Mouse (Mus musculus) lung, postnatal 0 days (tissue): ENCODE measurements around the gene Hoxb8. TPM values are rescaled to one million over a fixed set of nuclear protein-coding genes. Genes with fewer than 3 reads are reported as not detected.

Experiments used
- ATAC-seq: fragments of 200-750 bp; cut with Nextera tagmentation; 2 replicates; pipeline ENCODE4 v1.8.0; 2017; ENCODE audit warnings: moderate library complexity
- DNase-seq: peaks from one replicate; pipeline ENCODE4 v3.0.0-alpha.2; 2016; ENCODE audit warnings: low spot score
- H3K27ac ChIP-seq: fragments of 300-500 bp; sonication (generic); 2 replicates; pipeline ENCODE4 v1.5.1; 2014; ENCODE audit warnings: antibody characterized with exemption, mild to moderate bottlenecking, low read length, mixed read lengths
- H3K27me3 ChIP-seq: fragments of 300-500 bp; sonication (generic); replicated peaks from 2 replicates; pipeline ENCODE4 v1.6.1; 2014; ENCODE audit warnings: low read length, mixed read lengths; ENCODE audit not compliant: insufficient read depth
- H3K36me3 ChIP-seq: fragments of 300-500 bp; sonication (generic); 2 replicates; pipeline ENCODE4 v1.6.1; 2014; ENCODE audit warnings: low read length, mixed read lengths; ENCODE audit not compliant: insufficient read depth
- H3K4me1 ChIP-seq: fragments of 300-500 bp; sonication (generic); 2 replicates; pipeline ENCODE4 v1.6.1; 2014; ENCODE audit warnings: antibody characterized with exemption, low read depth, low read length, mixed read lengths; ENCODE audit not compliant: insufficient read depth
- H3K4me2 ChIP-seq: fragments of 300-500 bp; sonication (generic); replicated peaks from 2 replicates; pipeline ENCODE4 v1.6.1; 2014; ENCODE audit warnings: low read depth, mild to moderate bottlenecking, low read length, moderate library complexity, mixed read lengths
- H3K4me3 ChIP-seq: fragments of 300-500 bp; sonication (generic); 2 replicates; pipeline ENCODE4 v1.5.1; 2014; ENCODE audit warnings: low read depth, low read length
- H3K9ac ChIP-seq: fragments of 300-500 bp; sonication (generic); replicated peaks from 2 replicates; pipeline ENCODE4 v1.6.1; 2014; ENCODE audit warnings: low read depth, mild to moderate bottlenecking
- H3K9me3 ChIP-seq: fragments of 300-500 bp; sonication (generic); 2 replicates; pipeline ENCODE4 v1.6.1; 2016; ENCODE audit warnings: low read length, mixed read lengths
- CTCF ChIP-seq: IDR thresholded peaks from 2 replicates; pipeline ENCODE4 v1.5.1; 2016; ENCODE audit warnings: antibody characterized with exemption, mild to moderate bottlenecking
- EP300 ChIP-seq: IDR thresholded peaks from 2 replicates; pipeline ENCODE4 v1.6.1; 2016; ENCODE audit warnings: antibody characterized with exemption, mild to moderate bottlenecking, control low read depth
- WGBS: fragments of 180-500 bp; shearing (Covaris S2); extraction: QIAGEN DNeasy Blood & Tissue Kit; methylation state at CpG from one replicate; pipeline ENCODE4 v1.1.7; 2014; 5-methylcytosine and 5-hydroxymethylcytosine counted together
- polyA plus RNA-seq: library from polyadenylated mRNA; unstranded; fragments of >200 nt; fragmentation: Nextera tagmentation; extraction: Ambion mirVana; gene quantifications from 2 replicates; pipeline ENCODE4 v1.2.1, GENCODE M21; 2015

Hoxb8 gene
- polyA plus RNA-seq, 1 experiment from 2014 or later: 0.23 TPM

DNA sequence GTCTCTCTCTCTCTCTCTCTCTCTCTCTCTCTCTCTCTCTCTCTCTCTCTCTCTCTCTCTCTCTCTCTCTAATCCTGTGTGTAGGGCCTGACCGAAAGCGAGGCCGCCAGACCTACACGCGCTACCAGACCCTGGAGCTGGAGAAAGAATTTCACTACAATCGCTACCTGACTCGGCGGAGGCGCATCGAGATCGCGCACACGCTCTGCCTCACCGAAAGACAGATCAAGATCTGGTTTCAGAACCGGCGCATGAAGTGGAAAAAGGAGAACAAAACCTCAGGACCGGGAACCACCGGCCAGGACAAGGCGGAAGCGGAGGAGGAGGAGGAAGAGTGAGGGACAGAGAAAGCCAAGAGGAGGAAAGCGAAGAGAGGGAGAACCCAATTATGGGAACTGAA is 7.6 kb downstream of the Hoxb8 start:
- Histone ChIP-seq H3K9me3 (no peaks in the 10 kb centered on the region), H3K4me2 (no peak overlapping the region), H3K27me3 (peaks cover 57% of the 10 kb centered on the region), H3K4me3 (no peak overlapping the region), H3K36me3 (no peaks in the 10 kb centered on the region), H3K9ac (no peak overlapping the region), H3K27ac (no peak overlapping the region), H3K4me1 (no peaks in the 10 kb centered on the region)
- TF ChIP-seq EP300: no peak
- no peak for TF ChIP-seq CTCF
- DNase-seq: no peak
- no peak for ATAC-seq
- 38% methylated on average over 21 of the region's 21 CpGs for WGBS

DNA sequence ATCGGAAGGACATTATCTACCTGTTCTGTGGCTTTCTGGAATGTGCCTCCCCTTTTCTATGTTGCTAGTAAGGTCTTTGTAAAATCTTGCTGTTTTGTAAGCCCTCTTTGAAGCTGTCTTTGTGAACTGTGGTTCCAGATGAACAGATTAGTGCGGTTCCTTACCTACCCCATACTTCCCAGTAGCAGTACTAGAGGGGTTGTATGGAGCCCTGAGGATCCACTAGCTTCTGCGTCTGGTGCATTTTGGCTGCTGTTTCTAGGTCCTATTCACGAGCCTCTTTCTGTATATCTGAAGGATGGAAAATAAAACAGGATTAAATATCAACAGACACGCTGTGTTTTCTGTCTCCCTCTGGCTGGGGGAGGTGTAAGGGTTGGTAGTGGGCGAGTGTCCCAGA is 8.1 kb downstream of the Hoxb8 start:
- no peak overlapping the region for H3K4me2 ChIP-seq
- H3K27ac ChIP-seq: no peak overlapping the region
- H3K9ac ChIP-seq: no peak overlapping the region
- TF ChIP-seq EP300 (no peak), CTCF (no peak)
- no peaks in the 10 kb centered on the region for H3K4me1 ChIP-seq
- ATAC-seq (no peak), DNase-seq (no peak)
- no peak overlapping the region for H3K4me3 ChIP-seq
- 25% methylated on average over 6 of the region's 6 CpGs for WGBS
- H3K36me3 ChIP-seq: no peaks in the 10 kb centered on the region
- no peaks in the 10 kb centered on the region for H3K9me3 ChIP-seq
- peaks cover 62% of the 10 kb centered on the region for H3K27me3 ChIP-seq

DNA sequence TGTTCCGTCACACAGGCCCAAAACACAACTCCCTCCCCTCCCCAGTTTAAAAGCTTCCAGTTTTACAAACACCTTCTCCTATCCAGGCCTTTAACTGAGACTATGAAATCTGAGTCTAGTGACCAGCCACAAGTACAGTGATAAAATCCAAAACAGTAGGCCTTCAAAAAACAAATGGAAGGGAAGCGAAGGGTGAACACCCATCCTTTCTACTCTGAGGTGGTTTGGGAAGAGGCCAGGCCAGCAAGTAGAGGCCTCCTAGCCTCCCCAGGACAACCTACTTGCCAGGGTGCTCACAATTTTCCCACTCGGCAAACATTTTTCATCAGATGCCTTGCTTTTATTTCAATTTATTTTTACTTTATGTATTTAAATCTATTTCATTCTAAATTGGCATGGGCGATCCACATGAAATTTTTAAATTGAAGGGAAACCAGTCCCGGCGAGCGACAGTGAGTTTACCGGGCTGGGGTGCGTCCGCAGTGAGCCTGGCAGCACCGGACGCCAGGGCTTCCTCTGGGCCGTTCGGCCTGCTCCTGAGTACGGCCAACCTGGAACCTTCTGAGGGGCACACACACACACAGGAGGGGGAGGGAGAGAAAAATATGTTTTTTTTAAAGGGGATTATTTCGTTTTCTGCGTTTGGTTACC is 9.1 kb downstream of the Hoxb8 start:
- peaks cover 71% of the 10 kb centered on the region for H3K27me3 ChIP-seq
- H3K36me3 ChIP-seq: no peaks in the 10 kb centered on the region
- H3K4me1 ChIP-seq: no peaks in the 10 kb centered on the region
- no peak for DNase-seq
- H3K9me3 ChIP-seq: no peaks in the 10 kb centered on the region
- TF ChIP-seq EP300 (no peak), CTCF (no peak)
- H3K4me3 ChIP-seq: no peak overlapping the region
- H3K9ac ChIP-seq: no peak overlapping the region
- H3K27ac ChIP-seq: no peak overlapping the region
- WGBS: 32% methylated on average over 17 of the region's 17 CpGs
- no peak for ATAC-seq
- H3K4me2 ChIP-seq: no peak overlapping the region

- DNase-seq (no peak), ATAC-seq (no peak)
- Histone ChIP-seq H3K4me1 (no peaks in the 10 kb centered on the region), H3K4me3 (no peak within 1 kb of the TSS), H3K4me2 (no peak within 1 kb of the TSS), H3K36me3 (no peaks in the 10 kb centered on the region), H3K27ac (no peak within 1 kb of the TSS), H3K9me3 (no peaks in the 10 kb centered on the region), H3K9ac (no peak within 1 kb of the TSS), H3K27me3 (peaks cover 74% of the 10 kb centered on the region)
- WGBS: 18% methylated on average over 22 of the region's 22 CpGs
- TF ChIP-seq CTCF (no peak), EP300 (no peak)
Observed at GRCm38 (mm10) chr11:96291681-96292564, 10.2 kb downstream of the Hoxb8 start, which contains the start of gene Hoxb6. Hoxb6 (plus strand) TSS chr11:96292476.

DNA sequence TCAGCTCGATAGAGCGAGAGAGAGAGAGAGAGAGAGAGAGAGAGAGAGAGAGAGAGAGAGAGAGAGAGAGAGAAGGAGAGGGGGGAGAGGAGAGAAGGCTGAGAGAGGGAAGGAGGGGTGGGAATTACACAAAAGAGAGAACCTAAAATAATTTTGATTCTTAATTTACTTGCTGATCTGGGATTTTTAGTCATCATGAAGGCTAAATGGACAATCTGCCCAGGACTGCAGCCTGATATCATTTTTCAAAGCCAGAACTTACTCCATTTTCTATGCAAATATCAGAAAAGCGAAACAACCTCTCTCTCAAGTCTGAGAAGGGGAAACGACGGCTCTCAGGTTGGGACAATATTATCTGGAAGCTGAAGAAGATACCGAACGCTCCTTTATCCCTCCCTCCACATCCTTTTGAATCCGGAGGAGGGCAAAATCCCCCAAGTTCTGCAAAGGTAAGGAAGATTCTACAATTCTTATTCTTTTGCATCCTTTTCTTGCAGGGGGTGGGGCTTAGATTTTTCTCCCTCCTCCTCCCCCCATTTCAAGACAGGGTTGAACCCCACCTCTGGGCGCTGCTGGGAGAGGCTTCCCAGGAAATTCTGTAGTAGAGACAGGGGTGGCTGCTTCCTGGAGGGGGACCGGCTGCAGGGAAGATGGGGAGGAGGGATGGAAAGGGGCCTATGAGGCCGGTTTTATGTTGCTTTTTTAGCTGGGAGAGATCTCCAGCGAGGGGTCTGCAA is 11.0 kb downstream of the Hoxb8 start:
- Histone ChIP-seq H3K27me3 (peaks cover 75% of the 10 kb centered on the region), H3K27ac (no peak overlapping the region), H3K4me1 (no peaks in the 10 kb centered on the region), H3K4me2 (no peak overlapping the region), H3K9me3 (no peaks in the 10 kb centered on the region), H3K4me3 (no peak overlapping the region), H3K9ac (no peak overlapping the region), H3K36me3 (no peaks in the 10 kb centered on the region)
- ATAC-seq (no peak), DNase-seq (no peak)
- WGBS: 25% methylated on average over 11 of the region's 12 CpGs
- TF ChIP-seq CTCF: no peak
- no peak for TF ChIP-seq EP300

- H3K9ac ChIP-seq: no peak overlapping the region
- H3K9me3 ChIP-seq: no peaks in the 10 kb centered on the region
- ATAC-seq: no peak
- H3K27ac ChIP-seq: no peak overlapping the region
- no peak for DNase-seq
- 28% methylated on average over 22 of the region's 22 CpGs for WGBS
- H3K4me2 ChIP-seq: no peak overlapping the region
- H3K36me3 ChIP-seq: no peaks in the 10 kb centered on the region
- peaks cover 72% of the 10 kb centered on the region for H3K27me3 ChIP-seq
- TF ChIP-seq CTCF (no peak), EP300 (no peak)
- no peak overlapping the region for H3K4me3 ChIP-seq
- no peaks in the 10 kb centered on the region for H3K4me1 ChIP-seq
Observed at GRCm38 (mm10) chr11:96293302-96293921, 11.7 kb downstream of the Hoxb8 start.
